Mouse (Mus musculus) midbrain, postnatal 0 days (tissue): Measurements from ENCODE around the gene Rrm1. TPM values are rescaled to one million over a fixed set of nuclear protein-coding genes. Genes with fewer than 3 reads are reported as not detected.

Experiments used
- ATAC-seq: fragments of 200-750 bp; cut with Nextera tagmentation; 2 replicates; pipeline ENCODE4 v1.8.0; 2017; ENCODE audit warnings: moderate number of reproducible peaks, mild to moderate bottlenecking, moderate TSS enrichment, moderate library complexity; ENCODE audit not compliant: low FRiP score
- DNase-seq: peaks from one replicate; pipeline ENCODE4 v3.0.0-alpha.2; 2015; ENCODE audit warnings: low spot score
- H3K27ac ChIP-seq: fragments of 300-500 bp; sonication (generic); 2 replicates; pipeline ENCODE4 v1.5.1; 2014; ENCODE audit warnings: low read depth, mild to moderate bottlenecking, low read length, mixed read lengths
- H3K27me3 ChIP-seq: fragments of 300-500 bp; sonication (generic); 2 replicates; pipeline ENCODE4 v1.6.1; 2014; ENCODE audit warnings: low read length, control low read depth, mixed read lengths; ENCODE audit not compliant: insufficient read depth
- H3K36me3 ChIP-seq: fragments of 300-500 bp; sonication (generic); 2 replicates; pipeline ENCODE4 v1.6.1; 2014; ENCODE audit warnings: low read length, control low read depth, mixed read lengths; ENCODE audit not compliant: insufficient read depth
- H3K4me1 ChIP-seq: fragments of 300-500 bp; sonication (generic); 2 replicates; pipeline ENCODE4 v1.6.1; 2014; ENCODE audit warnings: mild to moderate bottlenecking, control low read depth, antibody characterized with exemption, low read length, mixed read lengths; ENCODE audit not compliant: insufficient read depth
- H3K4me2 ChIP-seq: fragments of 300-500 bp; sonication (generic); 2 replicates; pipeline ENCODE4 v1.6.1; 2014; ENCODE audit warnings: low read depth, mild to moderate bottlenecking, low read length, mixed read lengths; ENCODE audit not compliant: poor library complexity, severe bottlenecking
- H3K4me3 ChIP-seq: fragments of 300-500 bp; sonication (generic); 2 replicates; pipeline ENCODE4 v1.5.1; 2014; ENCODE audit warnings: low read depth, mild to moderate bottlenecking, low read length, moderate library complexity
- H3K9ac ChIP-seq: fragments of 300-500 bp; sonication (generic); replicated peaks from 2 replicates; pipeline ENCODE4 v1.6.1; 2014; ENCODE audit warnings: mild to moderate bottlenecking, low read length, moderate library complexity, mixed read lengths; ENCODE audit not compliant: poor library complexity, severe bottlenecking
- H3K9me3 ChIP-seq: fragments of 300-500 bp; sonication (generic); 2 replicates; pipeline ENCODE4 v1.6.1; 2016; ENCODE audit warnings: low read length, control low read depth
- CTCF ChIP-seq: IDR thresholded peaks from 2 replicates; pipeline ENCODE4 v1.5.1; 2016; ENCODE audit warnings: antibody characterized with exemption, mild to moderate bottlenecking
- WGBS: fragments of 180-500 bp; shearing (Covaris S2); extraction: QIAGEN DNeasy Blood & Tissue Kit; methylation state at CpG from one replicate; pipeline ENCODE4 v1.1.7; 2014; 5-methylcytosine and 5-hydroxymethylcytosine counted together
- polyA plus RNA-seq: library from polyadenylated mRNA; unstranded; fragments of >200 nt; fragmentation: Nextera tagmentation; extraction: Ambion mirVana; gene quantifications from 2 replicates; pipeline ENCODE4 v1.2.1, GENCODE M21; 2015
- total RNA-seq: library from RNA; depleted of rRNA; stranded (reverse); fragments of >200 nt; gene quantifications from 2 replicates; pipeline ENCODE4 v1.2.3, GENCODE M21; 2014; rRNA removed

Rrm1 gene
- total RNA-seq (31.2 and 35.6 TPM in 2 replicates), polyA plus RNA-seq (25.0 and 26.1 TPM in 2 replicates)

- Histone ChIP-seq H3K4me3 (peak within 1 kb of the TSS; percentile 73), H3K9me3 (no peaks in the 10 kb centered on the region), H3K4me1 (no peaks in the 10 kb centered on the region), H3K36me3 (0 out of 2 replicates have a peak, but pooled peaks cover 3% of the 10 kb centered on the region), H3K27ac (peak within 1 kb of the TSS; percentile 38; the same call in 1 of the 2 replicates), H3K9ac (peak within 1 kb of the TSS; percentile 62), H3K4me2 (peak within 1 kb of the TSS; percentile 78), H3K27me3 (no peaks in the 10 kb centered on the region)
- ATAC-seq (peak; percentile 100), DNase-seq (peak; percentile 99)
- WGBS = under 1% methylated on average over 53 of the region's 56 CpGs
- TF ChIP-seq CTCF = no peak
Measured at GRCm38 (mm10) chr7:102441657-102442391, at the start of gene Rrm1. Gene Rrm1, plus strand, starts transcription at chr7:102441695.

- Histone ChIP-seq H3K4me1 (no peaks in the 10 kb centered on the region), H3K27ac (no peak overlapping the region), H3K9ac (no peak overlapping the region), H3K9me3 (no peaks in the 10 kb centered on the region), H3K4me2 (no peak overlapping the region), H3K36me3 (no peaks in the 10 kb centered on the region), H3K27me3 (no peaks in the 10 kb centered on the region), H3K4me3 (no peak overlapping the region)
- 100% methylated on average over 2 of the region's 2 CpGs for WGBS
- ATAC-seq (no peak), DNase-seq (no peak)
- no peak for TF ChIP-seq CTCF
Measured at GRCm38 (mm10) chr7:102393898-102394297, 47.6 kb upstream of the Rrm1 start.

- H3K36me3 ChIP-seq = no peaks in the 10 kb centered on the region
- no peaks in the 10 kb centered on the region for H3K9me3 ChIP-seq
- WGBS = 86% methylated on average over 7 of the region's 7 CpGs
- no peaks in the 10 kb centered on the region for H3K4me1 ChIP-seq
- H3K27me3 ChIP-seq = no peaks in the 10 kb centered on the region
- no peak overlapping the region for H3K27ac ChIP-seq
- TF ChIP-seq CTCF = no peak
- no peak overlapping the region for H3K4me3 ChIP-seq
- no peak for DNase-seq
- no peak overlapping the region for H3K4me2 ChIP-seq
- no peak overlapping the region for H3K9ac ChIP-seq
- no peak for ATAC-seq
Measured at GRCm38 (mm10) chr7:102395894-102396293, 45.6 kb upstream of the Rrm1 start.

GRCm38 (mm10) chr7:102396331-102396730 lies 45.2 kb upstream of the Rrm1 start:
- ATAC-seq (no peak), DNase-seq (no peak)
- no peak for TF ChIP-seq CTCF
- WGBS = 95% methylated on average over 3 of the region's 3 CpGs
- H3K4me2 ChIP-seq = no peak overlapping the region
- H3K9ac ChIP-seq = no peak overlapping the region
- H3K36me3 ChIP-seq = no peaks in the 10 kb centered on the region
- H3K4me1 ChIP-seq = no peaks in the 10 kb centered on the region
- no peak overlapping the region for H3K4me3 ChIP-seq
- no peak overlapping the region for H3K27ac ChIP-seq
- no peaks in the 10 kb centered on the region for H3K27me3 ChIP-seq
- no peaks in the 10 kb centered on the region for H3K9me3 ChIP-seq

- Histone ChIP-seq H3K4me2 (no peak overlapping the region), H3K9ac (no peak overlapping the region), H3K27ac (no peak overlapping the region), H3K4me3 (no peak overlapping the region), H3K36me3 (no peaks in the 10 kb centered on the region), H3K27me3 (no peaks in the 10 kb centered on the region), H3K9me3 (no peaks in the 10 kb centered on the region), H3K4me1 (no peaks in the 10 kb centered on the region)
- DNase-seq = no peak
- no peak for ATAC-seq
- 30% methylated on average over 3 of the region's 3 CpGs for WGBS
- no peak for TF ChIP-seq CTCF
Measured at GRCm38 (mm10) chr7:102399180-102399731, 42.2 kb upstream of the Rrm1 start.

- 92% methylated on average over 2 of the region's 2 CpGs for WGBS
- no peaks in the 10 kb centered on the region for H3K36me3 ChIP-seq
- H3K4me1 ChIP-seq = no peaks in the 10 kb centered on the region
Measured at GRCm38 (mm10) chr7:102404118-102404517, 37.4 kb upstream of the Rrm1 start.

More at GRCm38 (mm10) chr7:102404118-102404517, 37.4 kb upstream of the Rrm1 start:
- ATAC-seq = no peak
- Histone ChIP-seq H3K27me3 (no peaks in the 10 kb centered on the region), H3K9ac (no peak overlapping the region), H3K4me2 (no peak overlapping the region), H3K9me3 (no peaks in the 10 kb centered on the region), H3K4me3 (no peak overlapping the region), H3K27ac (no peak overlapping the region)
- peak; percentile 10; the same call in 1 of the 2 replicates for TF ChIP-seq CTCF
- DNase-seq = no peak
